In the genomic region with DNA sequence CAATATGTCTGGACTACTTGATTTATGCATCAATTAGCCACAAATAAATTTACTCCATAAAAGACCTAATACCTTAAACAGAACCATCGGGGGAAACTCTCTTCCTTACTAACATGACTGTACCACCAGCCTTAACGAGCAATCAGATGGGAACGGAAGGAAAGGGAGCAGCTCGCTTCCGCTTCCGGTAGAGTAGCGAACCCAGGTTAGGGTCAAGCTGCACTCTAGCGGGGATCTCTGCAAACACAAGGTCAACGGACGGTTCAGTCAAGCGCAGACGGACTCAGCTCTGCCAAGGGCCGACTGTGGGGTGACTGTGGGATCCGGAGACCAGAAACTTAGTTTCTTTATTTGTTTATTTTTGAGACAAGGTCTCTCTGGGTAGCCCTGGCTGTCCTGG, we compare ENCODE assay signal across 29 mouse cellular contexts. TPM values are rescaled to one million over a fixed set of nuclear protein-coding genes. Genes with fewer than 3 reads are reported as not detected.
DNase-seq lines count a peak whose midpoint lies in the region; ATAC-seq and TF ChIP-seq lines count a peak whose summit lies in the region.
"Had no signal": no experiment of that assay in that cellular context is flagged by ENCODE, and none has a peak within 500 bp of the region (broad histone marks: within the 10 kb centered on the region; RNA-seq: fewer than 3 reads in every experiment).

No protein-coding gene starts in this region.

- peaks cover 25% of the 10 kb centered on the region; the same call in 1 of the 2 replicates for H3K79me2 ChIP-seq in liver, adult 2 months (ENCODE audit: control insufficient read depth, insufficient read depth, low read length)

- no peak overlapping the region for H3K4me3 ChIP-seq in liver, adult 2 months (ENCODE audit: insufficient read depth, low read depth, low read length)
- H3K4me3 ChIP-seq in E14TG2a.4 (replicated peaks; ENCODE audit: low read length) = peak overlapping the region; percentile 77
- peak overlapping the region; percentile 51 to 53 for H3K4me3 ChIP-seq in ES-E14 (ENCODE audit: insufficient read depth in 1 of 2, low read depth in 1 of 2, low read length in 2 of 2, poor library complexity in 1 of 2, severe bottlenecking in 1 of 2)
- H3K4me3 ChIP-seq in forebrain, embryonic 14.5 days (ENCODE audit: low read depth, low read length) = no peak overlapping the region
- H3K4me3 ChIP-seq: embryonic facial prominence, embryonic 10.5 days; embryonic facial prominence, embryonic 13.5 days; erythroblast, embryonic 14.5 days; forebrain, embryonic 13.5 days; gastrocnemius, adult 2 months; heart, embryonic 13.5 days had no signal

- H3K27ac ChIP-seq in liver, adult 2 months (replicated peaks; ENCODE audit: insufficient read depth, low read depth, low read length) = no peak overlapping the region
- peak overlapping the region; percentile 78 for H3K27ac ChIP-seq in ES-E14 (ENCODE audit: insufficient read depth, low read depth, low read length, poor library complexity, severe bottlenecking)
- no peak overlapping the region for H3K27ac ChIP-seq in forebrain, embryonic 14.5 days (ENCODE audit: low read depth, low read length)
- H3K27ac ChIP-seq: embryonic facial prominence, embryonic 10.5 days; embryonic facial prominence, embryonic 13.5 days; forebrain, embryonic 13.5 days; gastrocnemius, adult 2 months; heart, embryonic 13.5 days; hindbrain, embryonic 14.5 days; hindbrain, postnatal 0 days had no signal

- no peak overlapping the region for H3K9ac ChIP-seq in liver, adult 2 months (ENCODE audit: low read depth, low read length)
- H3K9ac ChIP-seq in ES-E14 (ENCODE audit: insufficient read depth, low read depth, low read length, poor library complexity, severe bottlenecking) = peak overlapping the region; percentile 62
- no peak overlapping the region for H3K9ac ChIP-seq in forebrain, embryonic 14.5 days (ENCODE audit: low read length)
- H3K9ac ChIP-seq: embryonic facial prominence, embryonic 13.5 days; forebrain, embryonic 13.5 days; forebrain, postnatal 0 days; heart, embryonic 13.5 days; hindbrain, embryonic 14.5 days had no signal

- H3K4me1 ChIP-seq in liver, adult 2 months (ENCODE audit: control insufficient read depth, insufficient read depth, low read length) = peaks cover 20% of the 10 kb centered on the region
- H3K4me1 ChIP-seq in E14TG2a.4 (replicated peaks; ENCODE audit: low read depth, low read length) (peaks cover 97% of the 10 kb centered on the region), ES-E14 (ENCODE audit: control insufficient read depth in 2 of 2, insufficient read depth in 2 of 2, low read length in 2 of 2, poor library complexity in 1 of 2) (peaks cover 32 to 51% of the 10 kb centered on the region in 2 experiments)
- H3K4me1 ChIP-seq in forebrain, embryonic 14.5 days (ENCODE audit: control insufficient read depth, insufficient read depth, low read length) = peaks cover 1% of the 10 kb centered on the region

- H3K9me3 ChIP-seq in E14TG2a.4 (ENCODE audit: low read length) (no peaks in the 10 kb centered on the region), ES-E14 (ENCODE audit: control insufficient read depth, insufficient read depth, low read depth, low read length) (no peaks in the 10 kb centered on the region)
- no peaks in the 10 kb centered on the region for H3K9me3 ChIP-seq in forebrain, embryonic 14.5 days (replicated peaks; ENCODE audit: control insufficient read depth, low read length)
- H3K9me3 ChIP-seq: embryonic facial prominence, embryonic 13.5 days; forebrain, embryonic 13.5 days; heart, embryonic 13.5 days had no signal

- WGBS in liver, adult 2 months = 23% methylated on average over 14 of the region's 14 CpGs
- WGBS in forebrain, embryonic 14.5 days = 92% methylated on average over 14 of the region's 14 CpGs

- H3K36me3 ChIP-seq in liver, adult 2 months (ENCODE audit: control insufficient read depth, insufficient read depth, low read length) = peaks cover 30% of the 10 kb centered on the region; the same call in 1 of the 2 replicates
- H3K36me3 ChIP-seq in E14TG2a.4 (ENCODE audit: insufficient read depth, low read length) (peaks cover 82% of the 10 kb centered on the region), ES-E14 (ENCODE audit: control insufficient read depth, insufficient read depth, low read length, poor library complexity, severe bottlenecking) (peaks cover 26% of the 10 kb centered on the region)
- peaks cover 34% of the 10 kb centered on the region for H3K36me3 ChIP-seq in forebrain, embryonic 14.5 days (ENCODE audit: control insufficient read depth, insufficient read depth, low read length)

- ATAC-seq in forebrain, embryonic 14.5 days = no peak
- ATAC-seq: forebrain, embryonic 13.5 days; forebrain, postnatal 0 days; hindbrain, postnatal 0 days; inflammation-experienced regulatory T-cells, adult 6 months; intestine, embryonic 16.5 days; Patski had no signal

- TF ChIP-seq CTCF in liver, adult 2 months (IDR thresholded peaks at IDR 0.05; ENCODE audit: low read depth, low read length) = no peak
- TF ChIP-seq CTCF in E14TG2a.4 (conservative IDR thresholded peaks at IDR 0.05; ENCODE audit: low read length) = no peak

- H3K27me3 ChIP-seq in liver, adult 2 months (ENCODE audit: control insufficient read depth, insufficient read depth, low read length) = no peaks in the 10 kb centered on the region
- no peaks in the 10 kb centered on the region for H3K27me3 ChIP-seq in E14TG2a.4 (ENCODE audit: insufficient read depth, low read length)
- no peaks in the 10 kb centered on the region for H3K27me3 ChIP-seq in forebrain, embryonic 14.5 days (replicated peaks; ENCODE audit: control insufficient read depth, insufficient read depth, low read length)
- H3K27me3 ChIP-seq: embryonic facial prominence, embryonic 13.5 days; forebrain, embryonic 13.5 days; heart, embryonic 13.5 days; Patski had no signal

- H3K4me2 ChIP-seq in forebrain, embryonic 14.5 days (ENCODE audit: low read length) = no peak overlapping the region
- H3K4me2 ChIP-seq: embryonic facial prominence, embryonic 13.5 days; forebrain, embryonic 13.5 days; heart, embryonic 13.5 days; hindbrain, embryonic 14.5 days had no signal

- in situ Hi-C loops in ES-E14 (cut with MboI; ENCODE audit: low sequenced_read_pairs in 2 of 2, unreplicated experiment in 2 of 2) = no loop called here

- no peak for TF ChIP-seq POLR2A in liver, adult 2 months (IDR thresholded peaks at IDR 0.05; ENCODE audit: extremely low read depth, insufficient read depth, low read length)

- DNase-seq in cerebellum, adult 11-12 months = peak; percentile 1
- DNase-seq in cerebellum, adult 11 months = no peak
- peak; percentile 69 for DNase-seq in liver, adult 2 months (ENCODE audit: extremely low read depth, low read depth, low spot score)
- no peak for DNase-seq in liver
- DNase-seq in ES-E14 (ENCODE audit: low read depth, low spot score) = no peak
- DNase-seq in right cerebral cortex, postnatal 25 days = no peak
- DNase-seq in forebrain, embryonic 14.5 days (ENCODE audit: low spot score) = no peak
- DNase-seq: adrenal gland, postnatal 10 days; adrenal gland, postnatal 36 days; cerebellum, adult 8-10 months; cerebellum, postnatal 10 days; cerebellum, postnatal 36 days; embryo, embryonic 11 days; forebrain, postnatal 0 days; gastrocnemius, adult 2 months; gastrocnemius, postnatal 14 days; heart, postnatal 14 days; heart, postnatal 4 days had no signal

TF ChIP-seq in ES-E14, 5 proteins besides CTCF, POLR2A, EP300 and RAD21:
- TF ChIP-seq HCFC1 (IDR thresholded peaks at IDR 0.05; ENCODE audit: borderline replicate concordance, insufficient read depth, low read length) (no peak), ZC3H11A (IDR thresholded peaks at IDR 0.05; ENCODE audit: borderline replicate concordance, low read depth, low read length) (no peak), CHD2 (IDR thresholded peaks at IDR 0.05; ENCODE audit: low read depth, low read length) (no peak), MAFK (IDR thresholded peaks at IDR 0.05; ENCODE audit: insufficient read depth, low read depth, low read length) (no peak), ZNF384 (IDR thresholded peaks at IDR 0.05; ENCODE audit: low read depth, low read length) (no peak)
TF ChIP-seq in ES-E14: peak in this region for 0.

RNA-seq across cellular contexts. Expression of a gene that starts 22.0 kb away (rescaled TPM):
- 0.13 and 0.18 TPM in 2 replicates for total RNA-seq in liver, adult 2 months (2014; rRNA removed)
- 0.15 and 0.20 TPM in 2 replicates for polyA plus RNA-seq in liver, adult 2 months (2012; rRNA removed)
- 19.5 and 28.0 TPM in 2 replicates for total RNA-seq in ES-E14 (2012; rRNA removed)
- polyA plus RNA-seq in forebrain, embryonic 14.5 days (2014; fragmentation: Nextera tagmentation; extraction: Ambion mirVana) = 1.7 and 1.9 TPM in 2 replicates
- polyA plus RNA-seq: Patski had no signal

RNA-seq across cellular contexts. Expression of a gene that starts 24.5 kb away (rescaled TPM):
- total RNA-seq in liver, adult 2 months (2014; rRNA removed) = 384 and 388 TPM in 2 replicates
- polyA plus RNA-seq in liver, adult 2 months (2012; rRNA removed) = 229 and 239 TPM in 2 replicates
- total RNA-seq in ES-E14 (2012; rRNA removed) = 283 and 284 TPM in 2 replicates
- polyA plus RNA-seq in forebrain, embryonic 14.5 days (2014; fragmentation: Nextera tagmentation; extraction: Ambion mirVana) = 210 TPM in 2 replicates

RNA-seq across cellular contexts. Expression of a gene that starts 25.9 kb away (rescaled TPM):
- 12.8 and 14.7 TPM in 2 replicates for total RNA-seq in liver, adult 2 months (2014; rRNA removed)
- polyA plus RNA-seq in liver, adult 2 months (2012; rRNA removed) = 12.7 and 15.8 TPM in 2 replicates
- 28.2 and 34.8 TPM in 2 replicates for total RNA-seq in ES-E14 (2012; rRNA removed)
- polyA plus RNA-seq in forebrain, embryonic 14.5 days (2014; fragmentation: Nextera tagmentation; extraction: Ambion mirVana) = 73.7 and 122 TPM in 2 replicates

Comparison
In these comparisons a context has a peak if more than half of its experiments do, and no peak if none do; other contexts are left out.
1. DNase-seq: peak in cerebellum, adult 11-12 months (single experiment) and liver, adult 2 months (single experiment); none in cerebellum, adult 11 months (single experiment), liver (single experiment), ES-E14 (single experiment), right cerebral cortex, postnatal 25 days (single experiment) and forebrain, embryonic 14.5 days (single experiment).
2. H3K4me3 ChIP-seq: peak in E14TG2a.4 (single experiment) and ES-E14 (2 of 2); none in liver, adult 2 months (single experiment) and forebrain, embryonic 14.5 days (single experiment).
3. RNA of a gene that starts 22.0 kb away (total RNA-seq): 19.5 to 28.0 TPM in ES-E14; 0.13 to 0.18 TPM in liver, adult 2 months; every median in the first group is over 10 times any median in the second.